Mouse (Mus musculus) CD4-positive, CD25-positive, alpha-beta regulatory T cell, adult 2 months (primary cell): ENCODE measurements around the gene Slc18b1.

Source experiments
- DNase-seq: peaks from one replicate; pipeline ENCODE4 v3.0.0-alpha.2; 2012; ENCODE audit warnings: low read depth, low spot score

Gene Slc18b1

DNA sequence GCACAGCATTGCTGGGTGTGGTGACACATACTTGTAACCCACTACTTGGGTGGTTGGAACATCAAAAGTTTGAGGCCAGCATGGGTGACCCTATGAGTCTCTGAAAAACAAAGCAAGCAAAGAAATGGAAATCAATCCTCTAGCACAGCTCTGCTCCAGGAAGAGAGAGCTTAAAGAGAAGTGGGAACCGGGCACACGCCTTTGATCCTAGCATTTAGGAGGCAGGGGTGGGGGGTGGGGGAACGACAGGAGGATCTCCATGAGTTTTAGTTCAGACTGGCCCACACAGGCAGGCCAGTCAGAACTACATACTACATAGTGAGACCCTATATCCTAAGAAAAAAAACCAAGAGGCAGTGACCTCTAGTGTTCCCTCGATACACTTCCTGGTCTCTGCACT is 9.4 kb downstream of the Slc18b1 start:
- no peak for DNase-seq

DNA sequence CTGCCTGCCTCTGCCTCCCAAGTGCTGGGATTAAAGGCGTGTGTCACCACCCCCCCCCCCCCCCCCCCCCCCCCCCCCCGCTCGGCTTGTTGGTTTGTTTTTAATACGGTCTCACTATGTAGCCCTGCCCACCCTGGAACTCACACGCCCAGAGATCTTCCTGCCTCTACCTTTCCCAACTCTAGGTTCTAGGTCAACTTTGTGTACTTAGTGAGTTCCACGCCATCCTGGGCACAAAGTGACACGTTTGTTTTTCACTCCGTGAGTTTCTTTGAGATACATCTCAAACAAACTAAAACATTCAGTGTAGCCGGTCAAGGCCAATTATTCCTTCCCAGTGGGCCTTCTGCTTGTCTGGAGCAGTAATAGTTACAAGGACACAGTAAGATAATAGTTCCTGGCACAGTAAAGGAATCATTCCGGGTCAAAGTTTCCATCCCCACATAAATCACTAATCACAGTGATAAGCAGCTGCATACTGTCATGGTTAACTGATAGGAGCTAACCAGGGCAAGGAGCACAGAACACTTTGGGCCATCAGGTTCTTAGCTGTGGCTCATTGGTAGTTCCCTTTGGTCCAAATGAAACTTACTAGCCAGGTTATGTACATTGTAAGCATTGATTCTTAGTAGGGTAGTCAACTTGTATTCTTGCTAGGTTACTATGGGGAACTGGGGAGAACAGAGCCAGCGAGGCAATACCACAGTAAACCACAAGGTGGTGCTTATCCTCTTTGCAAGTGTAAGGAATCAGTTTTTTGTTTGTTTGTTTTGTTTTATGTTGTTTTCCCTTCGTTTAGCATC is 15.1 kb downstream of the Slc18b1 start:
- DNase-seq = peak; percentile 81

DNA sequence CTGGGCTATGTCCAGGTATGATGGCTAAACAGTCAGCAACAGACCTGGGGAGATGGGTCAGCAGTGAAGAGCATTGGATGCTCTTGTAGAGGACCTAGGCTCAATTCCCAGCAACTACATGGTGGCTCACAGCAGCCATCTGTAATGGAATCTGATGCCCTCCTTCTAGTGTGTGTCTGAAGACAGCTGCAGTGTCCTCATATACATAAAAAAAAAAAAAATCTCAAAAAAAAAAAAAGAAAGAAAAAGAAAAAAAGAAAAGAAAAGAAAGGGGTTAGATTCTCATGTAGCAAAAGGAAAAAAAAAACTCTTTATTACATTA is 15.6 kb downstream of the Slc18b1 start:
- no peak for DNase-seq

DNA sequence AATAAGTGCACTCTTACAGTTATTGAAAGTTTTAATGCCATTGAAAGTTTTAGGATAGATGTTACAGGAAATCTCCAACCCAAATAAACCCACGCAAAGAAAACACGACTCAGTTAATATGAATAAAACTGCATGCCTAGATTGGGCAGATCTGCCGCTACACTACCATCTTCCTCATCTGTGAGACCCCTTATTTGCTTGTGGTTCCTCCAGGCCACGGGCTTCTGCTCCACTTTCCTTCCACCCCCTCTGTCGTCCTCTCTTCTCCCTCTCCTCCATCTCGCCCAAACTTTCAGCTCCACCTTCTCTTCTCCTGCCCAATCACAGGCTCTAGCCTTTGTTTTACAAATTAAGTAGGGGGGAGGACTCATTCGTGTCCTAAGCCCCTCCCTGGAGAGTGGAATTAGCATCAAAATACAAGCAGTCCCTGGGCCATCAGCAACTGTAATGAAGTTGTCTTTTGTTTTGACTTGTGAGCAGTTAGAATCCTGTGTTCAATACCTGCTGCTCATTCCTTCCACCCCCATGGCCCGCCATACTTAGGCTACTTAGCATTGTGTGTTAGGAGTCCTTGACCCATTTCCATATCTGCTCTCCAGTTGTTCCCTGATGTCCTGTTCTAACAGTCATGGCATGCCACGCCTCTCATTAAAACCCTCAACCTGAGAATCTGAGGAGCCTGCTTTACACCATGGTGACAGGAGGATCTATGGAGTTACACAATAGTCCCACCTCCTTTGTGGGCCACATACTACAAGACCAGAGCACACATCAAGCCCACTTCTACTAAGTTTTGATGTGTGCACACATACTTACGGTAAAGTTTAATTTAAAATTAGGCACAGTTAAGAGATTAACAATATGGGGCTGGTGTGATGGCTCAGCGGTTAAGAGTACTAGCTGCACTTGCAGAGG is 16.3 kb downstream of the Slc18b1 start:
- no peak for DNase-seq

DNA sequence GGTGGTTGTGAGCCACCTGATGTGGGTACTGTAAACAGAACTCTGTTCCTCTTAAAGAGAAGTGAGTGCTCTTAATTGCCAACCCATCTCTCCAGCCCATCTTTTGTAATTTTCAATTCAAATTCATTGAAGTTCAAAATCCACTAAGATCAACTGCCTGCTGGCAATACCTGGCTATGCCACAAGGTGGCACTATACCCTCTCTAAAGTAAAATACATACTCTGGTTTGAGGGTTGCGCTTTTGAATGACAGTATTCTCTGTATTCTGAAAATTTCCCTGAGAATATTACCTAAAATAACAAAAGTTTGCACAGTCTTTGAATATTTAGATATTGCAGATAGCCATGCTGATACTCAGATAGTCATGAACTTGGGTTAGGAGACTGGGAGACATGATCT is 18.4 kb downstream of the Slc18b1 start:
- DNase-seq = peak; percentile 77

DNA sequence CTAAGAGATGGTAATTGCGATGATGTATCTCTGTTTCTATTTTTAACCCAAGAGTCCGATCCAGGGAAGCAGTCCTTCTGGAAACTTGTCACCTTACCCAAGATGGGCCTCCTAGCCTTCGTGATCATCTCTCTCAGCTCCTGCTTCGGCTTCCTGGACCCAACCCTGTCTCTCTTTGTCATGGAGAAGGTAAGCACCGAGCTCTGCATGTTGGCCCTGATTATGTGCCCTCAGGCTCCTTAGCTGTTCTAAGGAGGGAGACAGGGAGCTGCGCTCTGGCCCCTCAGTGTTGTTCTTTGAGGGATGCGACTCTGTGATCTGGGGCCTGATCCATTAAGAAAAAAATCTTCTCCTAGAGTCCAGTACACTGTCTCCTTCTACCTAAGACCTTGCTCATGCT is 19.5 kb downstream of the Slc18b1 start:
- no peak for DNase-seq

DNA sequence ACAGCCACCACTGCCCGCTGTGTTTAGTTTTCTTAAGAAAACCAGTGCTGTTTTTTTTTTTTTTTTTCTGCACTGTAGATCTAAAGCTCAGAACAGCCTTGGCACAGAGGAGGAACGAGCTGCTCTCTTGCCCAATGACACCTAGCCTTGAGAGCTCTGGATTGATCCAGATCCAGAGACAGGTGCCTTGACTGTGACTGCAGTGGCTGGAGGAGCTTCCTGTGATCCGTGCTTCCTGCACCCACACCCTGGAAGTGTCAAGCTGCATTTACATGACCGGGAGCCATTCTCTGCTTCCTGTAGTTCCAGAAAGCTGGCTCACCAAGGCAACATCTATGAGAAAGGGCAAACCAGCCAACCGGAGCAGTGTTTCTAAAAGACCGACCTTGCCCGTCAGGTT is 29.7 kb downstream of the Slc18b1 start:
- DNase-seq = no peak

DNA sequence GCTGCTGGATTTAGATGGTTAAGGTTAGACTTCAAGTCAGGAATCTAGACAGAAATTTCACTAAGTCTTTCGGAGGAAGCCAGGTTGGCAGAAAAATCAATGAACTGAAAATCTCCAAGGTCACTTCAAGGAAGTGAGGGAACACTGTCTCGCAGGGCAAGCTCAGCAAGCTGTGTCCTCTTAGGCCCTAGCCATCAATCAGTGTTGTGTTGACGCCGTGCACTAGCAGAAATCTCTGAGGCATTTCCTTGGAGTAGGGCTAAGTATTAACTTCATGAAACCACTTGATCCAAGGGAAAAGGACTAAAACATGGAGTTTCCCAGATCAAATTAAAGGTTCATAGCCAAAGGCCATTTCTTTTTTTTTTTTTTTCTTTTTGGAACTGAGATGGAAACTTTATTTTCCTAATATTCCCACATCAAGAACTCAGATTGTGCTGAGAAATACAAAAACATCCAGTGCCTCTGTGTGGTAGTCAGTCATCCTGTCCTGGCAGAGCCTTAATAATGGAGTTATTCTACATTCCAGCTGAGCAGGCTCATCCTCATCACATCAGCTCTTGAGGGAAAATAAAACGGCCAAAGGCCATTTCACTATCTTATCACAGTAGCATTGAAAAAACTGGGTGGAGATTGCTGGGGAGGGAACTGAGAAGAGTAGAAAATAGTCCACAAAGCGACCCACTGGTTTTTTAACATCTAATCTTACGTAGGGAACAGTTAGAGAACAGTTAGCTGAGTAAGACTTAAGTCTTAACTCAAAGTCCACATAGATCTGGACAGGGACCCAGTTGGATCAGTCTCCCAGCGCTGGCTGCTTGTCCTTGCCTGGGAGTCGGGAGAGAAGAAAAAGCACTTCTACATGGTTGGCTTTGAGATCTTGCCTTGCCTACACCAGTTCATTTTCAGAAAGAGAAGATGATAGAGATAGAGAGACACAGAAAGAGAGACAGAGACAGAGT is 39.5 kb downstream of the Slc18b1 start:
- no peak for DNase-seq

DNA sequence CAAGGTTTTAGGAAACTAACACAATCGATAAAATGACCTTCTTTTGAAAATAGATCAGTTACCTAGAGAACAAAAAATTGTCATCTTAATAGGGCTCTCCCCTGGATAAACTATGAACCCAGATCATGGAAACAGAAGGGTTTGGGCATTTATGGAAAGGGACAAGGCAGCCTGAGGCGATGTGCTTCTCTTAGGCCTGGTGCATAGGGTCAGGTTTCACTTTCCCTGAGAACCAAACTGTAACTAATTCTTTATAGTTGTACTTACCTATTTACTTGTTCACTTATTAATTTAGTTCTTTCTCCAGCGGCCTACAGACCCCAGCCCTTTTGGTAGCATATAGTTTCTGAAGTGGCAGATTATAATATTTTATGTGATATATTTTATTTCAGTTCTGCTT is 40.3 kb downstream of the Slc18b1 start:
- no peak for DNase-seq

DNA sequence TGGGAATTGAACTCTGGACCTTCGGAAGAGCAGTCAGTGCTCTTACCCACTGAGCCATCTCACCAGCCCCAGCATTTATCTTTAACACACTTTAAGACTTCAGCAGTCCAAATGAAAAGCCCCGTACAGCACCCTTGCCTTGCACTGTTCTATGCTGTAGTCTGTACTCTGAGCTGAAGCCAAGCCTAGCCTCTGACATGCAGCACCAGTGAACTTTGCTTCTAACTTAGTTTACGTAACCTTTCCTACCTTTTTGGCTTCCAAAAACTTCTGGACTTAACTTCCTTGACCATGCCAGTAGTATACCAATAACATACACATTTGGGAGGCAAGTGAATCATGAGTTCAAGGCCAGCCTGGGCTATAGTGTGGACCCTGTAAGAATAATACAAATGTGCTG is 42.1 kb downstream of the Slc18b1 start:
- no peak for DNase-seq

DNA sequence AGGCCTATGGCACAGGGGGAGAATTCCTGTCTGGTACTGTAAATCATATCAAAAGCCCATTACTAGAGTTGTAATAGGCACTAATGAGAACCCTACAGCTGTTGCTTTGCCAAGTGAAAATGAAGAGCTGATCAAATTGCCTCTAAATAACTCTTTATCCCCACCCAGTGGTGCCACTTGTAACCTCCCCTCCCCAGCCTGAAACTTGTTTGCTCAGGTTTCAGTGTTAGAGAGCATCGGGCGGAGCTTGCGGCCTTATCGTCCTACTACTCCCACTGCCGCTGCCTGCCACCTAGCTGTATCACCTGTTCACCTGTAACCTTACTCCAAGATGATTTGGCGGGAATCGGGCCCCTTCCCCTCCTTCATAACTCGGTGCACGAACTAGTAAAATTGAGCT is 42.6 kb downstream of the Slc18b1 start:
- no peak for DNase-seq

DNA sequence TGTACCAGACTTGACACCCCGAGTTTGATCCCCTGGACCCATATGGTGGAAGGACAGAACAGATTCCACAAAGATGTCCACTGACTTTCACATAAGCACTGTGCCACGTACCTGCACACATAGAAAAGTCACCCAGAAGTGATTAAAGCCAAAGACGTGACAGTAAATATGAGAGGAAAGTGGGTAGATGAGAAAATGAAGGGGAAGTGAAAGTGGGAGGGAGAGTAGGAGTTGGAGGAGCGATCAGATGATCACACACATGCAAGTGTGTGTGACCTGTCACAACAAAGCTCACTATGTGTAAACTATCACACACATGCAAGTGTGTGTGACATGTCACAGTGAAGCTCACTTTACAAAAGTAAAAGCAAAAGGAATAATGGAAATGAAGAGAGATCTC is 43.7 kb downstream of the Slc18b1 start:
- DNase-seq = no peak

DNA sequence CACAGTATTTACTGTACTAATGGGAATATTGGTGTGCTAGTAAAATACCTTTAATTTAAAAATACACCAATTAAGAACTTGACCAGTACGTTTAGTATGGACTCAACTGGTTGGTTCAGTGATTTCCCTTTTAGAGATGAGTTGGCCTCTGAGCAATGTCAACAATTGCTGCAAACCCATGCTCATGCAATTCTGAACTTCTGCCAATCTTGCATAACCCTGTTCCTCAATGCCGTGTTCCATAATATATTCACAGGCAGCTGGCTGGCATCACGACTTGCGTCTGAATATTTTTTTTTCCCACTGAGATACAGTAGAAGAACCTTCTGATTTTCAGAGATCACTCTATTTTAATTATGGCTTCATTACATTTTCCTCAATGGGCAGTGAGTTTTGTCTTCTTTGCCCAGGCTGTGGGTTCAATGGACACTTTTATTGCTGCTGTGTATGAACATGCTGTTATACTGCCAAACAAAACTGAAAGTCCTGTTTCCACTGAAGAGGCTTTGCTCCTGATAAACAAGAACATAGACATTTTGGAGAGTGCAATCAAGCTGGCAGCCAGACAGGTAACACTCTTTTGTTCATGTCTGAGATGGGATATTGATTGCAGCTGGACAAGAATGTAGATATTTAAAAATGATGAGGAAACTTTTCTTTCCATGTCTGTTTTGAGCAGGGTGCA is 54.6 kb downstream of the Slc18b1 start, which contains the start of gene Vnn3:
Vnn3 (plus strand) TSS at position 235 of the 685 bp plus-strand sequence.
- DNase-seq = no peak

DNA sequence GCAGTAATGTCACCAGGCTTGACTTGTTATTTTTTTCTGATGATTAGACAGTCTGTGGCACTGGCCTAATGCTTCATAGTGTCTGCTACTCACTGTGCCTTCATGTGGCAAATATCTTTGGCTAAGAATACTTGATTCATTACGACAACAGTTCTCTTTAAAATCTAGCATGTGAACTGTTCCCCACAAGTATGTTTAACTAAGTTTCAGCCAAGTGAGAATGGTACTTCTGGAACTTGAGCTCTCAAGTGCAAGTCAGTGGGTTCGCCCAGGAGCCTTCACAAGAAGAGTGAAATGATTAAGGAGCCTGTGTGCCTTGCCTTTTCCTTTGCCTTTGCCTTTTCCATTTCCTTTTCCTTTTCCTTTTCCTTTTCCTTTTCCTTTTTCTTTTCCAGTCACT is 55.3 kb downstream of the Slc18b1 start:
- DNase-seq = no peak

DNA sequence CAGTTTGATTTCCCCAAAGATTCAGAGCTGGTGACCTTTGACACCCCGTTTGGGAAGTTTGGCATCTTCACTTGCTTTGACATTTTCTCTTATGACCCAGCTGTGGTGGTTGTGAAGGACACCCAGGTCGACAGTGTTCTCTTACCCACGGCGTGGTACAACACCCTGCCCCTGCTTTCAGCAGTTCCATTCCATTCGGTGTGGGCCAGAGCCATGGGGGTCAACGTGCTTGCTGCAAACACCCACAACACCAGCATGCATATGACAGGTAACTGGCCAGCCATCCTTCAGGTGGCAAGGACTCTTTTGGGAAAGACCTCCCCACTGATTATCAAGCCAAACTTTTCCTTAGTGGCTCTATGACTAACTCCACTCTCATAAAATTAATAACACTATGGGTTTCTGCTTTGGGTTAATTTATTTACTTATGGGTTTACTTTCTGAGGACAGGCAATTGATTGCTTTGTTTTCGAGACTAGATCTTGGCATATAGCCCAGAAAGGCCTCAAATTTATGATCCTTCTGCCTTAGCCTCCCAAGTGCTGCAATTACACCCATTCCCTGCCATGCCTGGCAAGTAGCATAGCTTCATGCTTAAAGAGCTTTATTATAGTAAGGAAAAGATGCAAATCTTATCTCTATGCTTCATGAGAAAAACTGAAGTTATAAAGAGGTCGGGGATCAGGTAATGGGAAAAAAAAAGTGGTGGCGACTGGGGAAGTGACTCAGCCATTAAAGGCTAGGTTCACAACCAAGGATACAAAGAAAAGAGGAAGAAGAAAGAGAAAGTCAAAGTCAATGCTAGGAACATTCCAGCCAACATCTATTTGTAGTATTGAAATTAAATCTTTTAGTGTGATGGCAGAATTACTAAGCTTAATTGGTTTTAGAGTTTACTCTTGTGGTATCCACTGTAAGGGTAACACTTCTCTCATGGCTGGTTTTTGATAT is 67.9 kb downstream of the Slc18b1 start:
- no peak for DNase-seq
